Mouse (Mus musculus) hindbrain, embryonic 11.5 days (tissue): ENCODE measurements at regions not wholly inside any gene's neighbourhood (a gene's known extent, or its start where the extent isn't known, plus 50 kb on each side); places are given as distances from the start of the nearest gene placed in this dataset.

ENCODE experiments used
- ATAC-seq: fragments of 200-750 bp; cut with Nextera tagmentation; 2 replicates; pipeline ENCODE4 v1.8.0; 2017; ENCODE audit warnings: mild to moderate bottlenecking, moderate TSS enrichment, moderate library complexity; ENCODE audit not compliant: low FRiP score
- DNase-seq: peaks from one replicate; pipeline ENCODE4 v3.0.0-alpha.2; 2015; ENCODE audit warnings: low spot score
- H3K27ac ChIP-seq: fragments of 300-500 bp; sonication (generic); 2 replicates; pipeline ENCODE4 v1.5.1; 2014; ENCODE audit warnings: mild to moderate bottlenecking, low read depth, low read length
- H3K27me3 ChIP-seq: fragments of 300-500 bp; sonication (generic); 2 replicates; pipeline ENCODE4 v1.6.1; 2014; ENCODE audit warnings: mild to moderate bottlenecking, low read length, moderate library complexity, mixed read lengths; ENCODE audit not compliant: control insufficient read depth, insufficient read depth
- H3K36me3 ChIP-seq: fragments of 300-500 bp; sonication (generic); 2 replicates; pipeline ENCODE4 v1.6.1; 2014; ENCODE audit warnings: mild to moderate bottlenecking, low read length, moderate library complexity, mixed read lengths; ENCODE audit not compliant: control insufficient read depth, insufficient read depth
- H3K4me1 ChIP-seq: fragments of 300-500 bp; sonication (generic); replicated peaks from 2 replicates; pipeline ENCODE4 v1.6.1; 2014; ENCODE audit warnings: low read length, mixed read lengths; ENCODE audit not compliant: control insufficient read depth, insufficient read depth
- H3K4me2 ChIP-seq: fragments of 300-500 bp; sonication (generic); replicated peaks from 2 replicates; pipeline ENCODE4 v1.6.1; 2014; ENCODE audit warnings: mild to moderate bottlenecking, low read depth, low read length
- H3K4me3 ChIP-seq: fragments of 300-500 bp; sonication (generic); 2 replicates; pipeline ENCODE4 v1.5.1; 2014; ENCODE audit warnings: low read depth, low read length
- H3K9ac ChIP-seq: fragments of 300-500 bp; sonication (generic); 2 replicates; pipeline ENCODE4 v1.6.1; 2014; ENCODE audit warnings: low read depth, low read length
- H3K9me3 ChIP-seq: fragments of 300-500 bp; sonication (generic); 2 replicates; pipeline ENCODE4 v1.6.1; 2016; ENCODE audit warnings: low read length; ENCODE audit not compliant: control insufficient read depth
- WGBS: fragments of 180-500 bp; shearing (Covaris S2); extraction: QIAGEN DNeasy Blood & Tissue Kit; methylation state at CpG from one replicate; pipeline ENCODE4 v1.1.7; 2014; 5-methylcytosine and 5-hydroxymethylcytosine counted together

DNA sequence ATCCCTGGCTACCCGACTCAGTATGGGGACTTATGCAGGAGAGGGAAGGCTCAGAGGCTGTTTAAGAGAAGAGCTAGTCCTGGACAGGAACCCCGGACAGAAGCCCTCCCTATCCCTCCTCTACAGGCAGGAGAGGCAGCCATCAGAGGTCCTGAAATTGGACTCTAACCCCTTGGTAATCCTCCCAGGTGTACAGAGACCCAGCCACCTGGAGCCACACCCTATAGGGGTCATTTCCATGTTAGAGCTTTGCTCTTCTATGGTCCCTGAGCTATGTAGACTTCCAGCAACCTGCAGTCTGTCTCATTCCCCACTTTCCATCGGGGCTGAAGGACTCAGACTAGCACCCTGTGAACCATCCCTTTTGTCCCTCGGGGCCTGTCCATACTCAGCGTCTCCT lies 84.2 kb upstream of the Rpl38 start:
- DNase-seq, result no peak
- 78% methylated on average over 5 of the region's 5 CpGs for WGBS
- no peaks in the 10 kb centered on the region for H3K4me1 ChIP-seq

DNA sequence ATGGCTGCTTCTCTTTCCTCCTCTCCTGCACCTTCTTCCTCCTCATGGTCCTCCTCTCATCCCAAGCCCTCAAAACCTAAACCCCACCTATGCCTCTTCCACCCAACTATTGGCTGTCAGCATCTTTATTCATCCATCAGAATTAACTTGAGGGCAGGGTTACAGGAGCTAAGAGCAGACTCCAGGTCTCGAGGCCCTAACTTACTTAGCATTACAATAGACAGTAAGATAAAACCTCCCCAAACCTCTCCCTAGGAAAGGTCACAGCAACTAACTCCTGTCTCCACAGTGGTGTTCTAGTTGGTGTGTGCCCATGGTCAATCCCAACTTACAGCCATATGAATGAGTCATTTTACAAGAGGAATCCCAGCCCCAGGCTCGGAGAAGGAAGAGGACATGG lies 88.3 kb upstream of the Rpl38 start:
- 58% methylated on average over 2 of the region's 2 CpGs for WGBS
- Histone ChIP-seq H3K36me3 (no peaks in the 10 kb centered on the region), H3K4me1 (no peaks in the 10 kb centered on the region), H3K27me3 (no peaks in the 10 kb centered on the region), H3K4me3 (no peak overlapping the region), H3K9me3 (no peaks in the 10 kb centered on the region), H3K9ac (no peak overlapping the region), H3K27ac (no peak overlapping the region), H3K4me2 (no peak overlapping the region)
- DNase-seq (no peak), ATAC-seq (no peak)

More for the DNA sequence above, 84.2 kb upstream of the Rpl38 start:
- no peak overlapping the region for H3K27ac ChIP-seq
- no peak overlapping the region for H3K9ac ChIP-seq
- ATAC-seq, result no peak
- H3K9me3 ChIP-seq, result no peaks in the 10 kb centered on the region
- no peak overlapping the region for H3K4me3 ChIP-seq
- no peaks in the 10 kb centered on the region for H3K27me3 ChIP-seq
- no peak overlapping the region for H3K4me2 ChIP-seq
- H3K36me3 ChIP-seq, result no peaks in the 10 kb centered on the region

DNA sequence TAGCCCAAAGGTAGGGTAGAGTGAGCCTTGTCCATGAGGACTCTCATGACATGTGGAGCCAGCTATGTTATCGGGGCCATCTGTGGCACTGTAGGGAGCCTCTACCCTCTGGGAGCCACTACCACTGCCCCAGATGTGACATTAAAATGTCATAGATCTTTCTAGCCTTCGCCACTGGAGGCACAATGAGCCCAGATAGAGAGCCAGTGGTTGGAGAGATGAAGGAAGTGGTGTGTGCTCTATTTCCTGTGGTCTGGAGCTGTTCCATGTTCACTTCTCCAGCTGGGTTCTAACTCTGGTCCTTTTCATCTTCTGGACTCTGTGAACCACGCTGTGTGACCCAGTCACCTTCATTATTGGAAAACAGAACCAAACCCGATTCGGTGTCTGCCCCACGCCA lies 89.8 kb upstream of the Rpl38 start:
- Histone ChIP-seq H3K27ac (no peak overlapping the region), H3K4me1 (no peaks in the 10 kb centered on the region), H3K36me3 (no peaks in the 10 kb centered on the region), H3K9me3 (no peaks in the 10 kb centered on the region), H3K4me2 (no peak overlapping the region), H3K9ac (no peak overlapping the region), H3K27me3 (no peaks in the 10 kb centered on the region), H3K4me3 (no peak overlapping the region)
- ATAC-seq (no peak), DNase-seq (no peak)
- WGBS, result 93% methylated on average over 6 of the region's 6 CpGs

DNA sequence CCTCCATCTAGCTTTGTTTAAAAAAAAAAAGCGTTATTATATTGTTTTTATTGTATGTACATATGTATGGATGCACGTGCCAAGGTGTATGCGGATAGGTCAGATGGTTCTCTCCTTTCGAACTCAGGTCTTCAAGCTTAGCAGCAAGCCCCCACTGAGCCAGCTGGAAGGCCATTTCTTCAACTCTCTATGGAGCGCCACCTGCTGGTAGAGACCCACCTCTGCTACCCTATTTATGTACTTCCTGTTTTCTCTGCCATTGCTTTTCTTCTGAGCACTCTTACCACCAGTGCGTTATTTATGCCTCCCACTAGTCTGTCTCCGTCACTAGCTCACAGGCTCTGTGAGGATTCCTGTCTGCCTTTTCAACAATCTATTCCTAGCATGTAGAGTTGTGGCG lies 91.5 kb upstream of the Rpl38 start:
- Histone ChIP-seq H3K4me3 (no peak overlapping the region), H3K27me3 (no peaks in the 10 kb centered on the region), H3K9me3 (no peaks in the 10 kb centered on the region), H3K4me1 (no peaks in the 10 kb centered on the region), H3K36me3 (no peaks in the 10 kb centered on the region), H3K4me2 (no peak overlapping the region), H3K27ac (no peak overlapping the region), H3K9ac (no peak overlapping the region)
- DNase-seq (no peak), ATAC-seq (no peak)
- WGBS, result 88% methylated on average over 8 of the region's 8 CpGs

DNA sequence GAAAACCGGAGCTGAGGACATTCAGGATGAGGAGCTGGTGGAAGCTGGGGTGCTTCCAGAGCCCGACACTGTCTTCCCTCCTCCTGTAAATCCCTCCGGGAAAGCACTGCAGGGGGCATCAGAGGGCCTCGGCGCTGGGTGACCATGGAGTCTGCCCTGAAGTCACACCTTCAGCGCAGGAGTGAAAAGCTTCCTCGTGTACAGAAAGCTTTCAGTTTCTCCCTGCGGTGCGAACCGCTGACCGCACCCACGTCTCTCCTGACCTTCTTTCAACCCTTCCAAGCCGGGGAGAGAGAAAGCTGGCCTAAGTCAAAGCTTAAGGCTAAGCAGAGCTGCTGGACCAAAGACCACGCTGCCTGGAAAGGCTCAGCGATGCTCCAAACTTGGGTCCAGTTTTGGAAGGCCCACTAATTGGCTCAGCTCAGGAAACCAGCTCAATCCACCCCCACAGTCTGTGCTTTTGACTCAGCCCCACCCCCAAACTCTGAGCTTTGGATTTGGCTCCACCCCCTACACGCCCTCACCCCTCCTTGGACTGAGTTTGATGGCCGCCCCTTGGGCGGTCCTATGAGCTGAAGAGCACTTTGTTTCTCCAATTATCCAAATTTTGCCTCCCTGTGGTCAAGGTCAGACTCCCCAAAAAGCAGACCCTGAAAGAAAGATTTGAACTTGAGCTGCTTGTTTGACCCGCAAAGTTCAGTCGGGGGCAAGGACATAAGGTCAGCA lies 97.0 kb upstream of the Rpl38 start:
- Histone ChIP-seq H3K4me1 (peaks cover 10% of the 10 kb centered on the region), H3K9ac (no peak overlapping the region), H3K9me3 (no peaks in the 10 kb centered on the region), H3K36me3 (no peaks in the 10 kb centered on the region), H3K4me3 (no peak overlapping the region), H3K27ac (no peak overlapping the region), H3K4me2 (no peak overlapping the region), H3K27me3 (peaks cover 3% of the 10 kb centered on the region; the same call in 1 of the 2 replicates)
- DNase-seq (no peak), ATAC-seq (no peak)
- 45% methylated on average over 20 of the region's 20 CpGs for WGBS

DNA sequence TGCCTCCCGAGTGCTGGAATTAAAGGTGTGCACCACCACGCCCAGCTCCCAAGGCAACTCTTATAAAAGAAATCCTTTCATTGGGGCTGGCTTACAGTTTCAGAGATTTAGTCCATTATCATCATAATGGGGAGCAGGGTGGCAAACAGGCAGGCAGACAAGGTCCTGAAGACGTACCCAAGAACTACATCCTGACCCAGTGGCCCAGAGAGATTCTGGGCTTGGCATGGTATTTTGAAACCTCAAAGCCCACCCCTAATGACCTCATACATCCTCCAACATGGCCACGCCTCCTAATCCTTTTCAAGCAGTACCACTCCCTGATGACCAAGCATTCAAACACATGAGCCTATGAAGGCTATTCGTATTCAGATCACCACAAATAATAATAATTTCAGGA lies 98.2 kb upstream of the Rpl38 start:
- Histone ChIP-seq H3K9ac (no peak overlapping the region), H3K4me2 (no peak overlapping the region), H3K27ac (no peak overlapping the region), H3K9me3 (no peaks in the 10 kb centered on the region), H3K4me1 (peaks cover 10% of the 10 kb centered on the region), H3K27me3 (peaks cover 3% of the 10 kb centered on the region; the same call in 1 of the 2 replicates), H3K4me3 (no peak overlapping the region), H3K36me3 (no peaks in the 10 kb centered on the region)
- DNase-seq (no peak), ATAC-seq (no peak)
- 96% methylated on average over 5 of the region's 5 CpGs for WGBS

DNA sequence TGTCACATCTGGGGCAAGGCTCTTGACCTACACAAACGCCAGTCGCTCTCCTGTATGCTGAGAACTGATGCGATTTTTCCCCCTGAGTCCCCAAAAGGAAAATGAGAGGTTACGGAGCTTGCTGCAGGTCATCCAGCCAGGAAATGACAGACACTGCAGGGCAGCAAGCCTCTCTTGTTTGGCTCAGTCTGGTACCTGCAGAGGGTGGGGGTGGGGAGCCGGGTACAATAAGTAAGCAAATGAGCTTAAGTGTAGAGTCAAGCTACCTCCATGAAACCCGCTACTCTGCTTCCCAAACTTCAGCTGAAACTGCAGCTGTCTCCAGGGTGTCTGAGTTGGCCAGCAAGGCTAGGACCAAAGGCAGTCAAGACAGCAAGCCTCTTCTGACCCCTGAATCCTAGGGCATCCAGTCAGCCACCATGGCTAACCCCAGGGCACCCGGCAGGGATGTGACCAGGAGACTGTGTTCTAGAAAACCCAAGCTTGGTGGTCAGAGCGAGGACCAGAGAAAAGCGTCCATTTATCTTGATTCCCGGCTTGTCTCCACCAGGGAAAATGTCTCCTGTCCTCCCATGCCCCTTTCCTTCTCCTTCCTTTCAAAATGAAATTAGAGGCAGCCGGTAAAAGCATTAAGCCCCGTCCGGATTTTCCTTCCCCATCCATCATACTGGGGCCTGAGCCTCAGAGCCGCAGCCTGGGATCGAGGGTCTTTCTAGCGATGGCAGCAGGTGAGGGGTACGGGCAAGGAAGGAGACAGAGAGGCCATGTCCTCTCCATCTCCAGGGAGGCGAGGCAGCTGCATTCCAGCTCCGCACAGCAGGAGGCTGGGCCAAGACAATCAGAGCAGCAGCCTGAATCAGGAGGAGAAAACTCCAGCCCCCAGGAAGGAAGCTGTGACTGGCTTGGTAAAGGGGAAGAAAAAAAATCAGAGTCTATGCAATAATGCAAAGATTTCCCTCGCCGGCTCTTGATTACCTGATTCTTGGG lies 100.2 kb upstream of the Rpl38 start:
- Histone ChIP-seq H3K36me3 (no peaks in the 10 kb centered on the region), H3K4me3 (no peak overlapping the region), H3K9ac (0 out of 2 replicates have a peak overlapping the region, but pooled peaks have one; percentile 2), H3K4me1 (peaks cover 10% of the 10 kb centered on the region), H3K27me3 (peaks cover 3% of the 10 kb centered on the region; the same call in 1 of the 2 replicates), H3K27ac (peak overlapping the region; percentile 62), H3K4me2 (0 out of 2 replicates have a peak overlapping the region, but pooled peaks have one; percentile 11), H3K9me3 (no peaks in the 10 kb centered on the region)
- ATAC-seq (no peak; the same call in 1 of the 2 replicates), DNase-seq (peak; percentile 46)
- WGBS, result 4% methylated on average over 21 of the region's 21 CpGs

DNA sequence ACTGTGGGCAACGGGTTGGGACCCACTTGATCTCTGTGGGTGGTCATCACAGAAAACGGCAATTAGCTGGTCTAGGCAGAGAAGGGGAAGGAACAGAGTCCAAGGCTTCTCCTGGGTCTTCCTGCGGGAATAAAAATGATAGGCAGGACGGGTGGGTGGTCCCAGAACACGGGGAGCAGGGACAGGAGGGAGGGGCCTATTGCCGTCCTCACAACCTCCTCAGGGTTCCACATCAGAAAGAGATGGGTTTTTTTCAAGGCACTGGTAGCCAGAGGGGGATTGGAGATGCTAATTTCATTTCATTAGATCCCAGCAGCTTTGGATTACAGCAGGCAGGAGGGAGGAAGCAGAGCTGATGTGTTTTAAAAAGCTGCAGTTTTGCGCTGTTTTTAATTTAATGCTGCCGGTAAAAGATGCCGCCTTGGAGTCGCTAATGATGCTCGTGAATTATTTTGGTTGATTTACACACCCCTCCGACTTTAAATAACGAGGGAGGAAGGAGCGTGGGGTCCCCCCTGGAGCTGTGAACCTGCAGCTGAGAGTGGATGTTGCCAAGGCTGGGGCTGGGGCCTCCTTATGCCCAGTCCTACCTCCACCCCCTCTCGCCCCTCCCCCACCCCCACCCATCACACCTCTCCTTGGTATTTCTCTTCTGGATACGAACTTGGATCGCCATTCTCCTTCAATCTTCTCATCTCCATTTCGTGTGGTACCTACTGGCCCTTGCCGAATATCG lies 101.1 kb upstream of the Rpl38 start:
- 4% methylated on average over 20 of the region's 20 CpGs for WGBS

More for the DNA sequence above, 101.1 kb upstream of the Rpl38 start:
- Histone ChIP-seq H3K9ac (0 out of 2 replicates have a peak overlapping the region, but pooled peaks have one; percentile 20), H3K9me3 (no peaks in the 10 kb centered on the region), H3K4me2 (0 out of 2 replicates have a peak overlapping the region, but pooled peaks have one; percentile 13), H3K4me1 (peaks cover 10% of the 10 kb centered on the region), H3K27ac (peak overlapping the region; percentile 62; the same call in 1 of the 2 replicates), H3K27me3 (peaks cover 3% of the 10 kb centered on the region; the same call in 1 of the 2 replicates), H3K36me3 (no peaks in the 10 kb centered on the region), H3K4me3 (no peak overlapping the region)
- ATAC-seq (no peak), DNase-seq (peak; percentile 41)
